Mouse (Mus musculus) cerebellum, postnatal 14 days (tissue): Measurements from ENCODE around the gene Tcl1b4.

Experiments used
- DNase-seq, 2 experiments: peaks; one replicate each; pipeline ENCODE4 v3.0.0; 2021; ENCODE audit warnings: mixed read lengths in 2 of 2

Gene Tcl1b4

DNA sequence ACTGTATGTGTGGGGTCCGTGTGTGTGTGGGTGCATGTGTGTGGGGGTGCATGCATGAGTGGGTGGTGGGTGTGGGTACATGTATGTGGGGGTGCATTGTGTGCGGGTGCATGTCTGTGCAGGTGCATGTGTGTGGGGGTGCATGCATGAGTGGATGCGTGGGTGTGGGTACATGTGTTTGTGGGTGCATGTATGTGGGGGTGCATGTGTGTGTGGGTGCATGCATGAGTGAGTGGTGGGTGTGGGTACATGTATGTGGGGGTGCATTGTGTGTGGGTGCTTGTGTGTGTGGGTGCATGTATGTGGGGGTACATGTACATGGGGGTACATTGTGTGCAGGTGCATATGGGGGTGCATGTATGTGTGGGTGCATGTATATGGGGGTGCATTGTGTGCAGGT is 52.0 kb downstream of the Tcl1b4 start:
- DNase-seq: no peak
